Mouse (Mus musculus): ENCODE measurements around the gene Hnrnpa3. TPM values are rescaled to one million over a fixed set of nuclear protein-coding genes. Genes with fewer than 3 reads are reported as not detected.
"Not testable (repeated sequence)": the region's sequence is repeated elsewhere in the genome, so short reads cannot be mapped to it uniquely, and the experiment has no call there.

The Hnrnpa3 gene
- polyA plus RNA-seq (2014; fragmentation: Nextera tagmentation; extraction: Ambion mirVana), result 292 and 301 TPM in 2 replicates

DNA sequence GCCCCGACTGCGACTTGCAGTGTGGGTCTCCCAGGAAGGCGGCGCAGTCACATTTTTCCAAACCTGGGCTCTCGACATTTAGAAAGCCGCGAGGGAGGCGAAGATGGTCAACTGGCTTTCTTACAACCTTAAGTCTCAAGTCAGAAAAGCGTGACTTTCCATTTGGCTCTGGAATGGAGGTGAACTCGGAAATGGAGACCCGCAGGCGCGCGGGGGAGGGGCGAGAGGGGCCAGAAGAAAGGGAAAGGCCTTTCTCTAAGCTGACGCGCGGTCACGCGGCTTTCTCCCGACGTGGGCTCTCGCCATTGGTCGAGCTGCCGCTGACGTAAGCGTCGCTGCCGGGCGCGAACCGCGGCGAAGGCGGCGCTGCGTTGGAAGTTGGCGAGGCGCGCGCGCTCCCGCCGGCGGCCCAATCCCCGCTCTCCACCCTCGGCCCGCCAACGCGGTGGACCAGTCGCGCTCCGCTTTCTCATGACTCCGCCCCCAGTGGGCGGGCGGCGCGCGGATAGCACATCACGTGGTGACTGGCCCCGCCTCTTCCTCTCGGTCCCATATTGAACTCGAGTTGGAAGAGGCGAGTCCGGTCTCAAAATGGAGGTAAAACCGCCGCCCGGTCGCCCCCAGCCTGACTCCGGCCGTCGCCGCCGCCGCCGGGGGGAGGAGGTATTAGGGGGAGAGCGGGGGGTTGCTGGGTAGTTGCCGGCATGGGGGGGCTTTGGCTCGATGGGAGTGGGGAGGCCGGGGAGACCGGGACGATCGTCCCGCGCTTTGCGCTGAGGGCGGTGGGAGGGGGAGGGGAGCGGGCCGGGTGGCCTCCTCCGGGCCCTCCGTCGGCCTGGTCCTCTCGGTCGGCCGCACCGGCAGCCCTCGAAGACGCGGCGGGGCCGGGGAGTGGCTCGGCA lies at the start of gene Hnrnpa3:
TSS of gene Hnrnpa3 (plus strand) at position 535 of the 902 bp plus-strand sequence.
- DNase-seq (ENCODE audit: low spot score), result peak; percentile 100
- WGBS, result under 1% methylated on average over 85 of the region's 102 CpGs
- H3K27me3 ChIP-seq (ENCODE audit: control insufficient read depth, insufficient read depth, low read length), result no peaks in the 10 kb centered on the region
- H3K4me2 ChIP-seq (ENCODE audit: low read depth), result peak within 1 kb of the TSS; percentile 90
- H3K27ac ChIP-seq (ENCODE audit: low read depth, low read length), result peak within 1 kb of the TSS; percentile 95
- H3K36me3 ChIP-seq (ENCODE audit: control insufficient read depth, insufficient read depth, low read length), result peaks cover 4% of the 10 kb centered on the region; the same call in 1 of the 2 replicates
- peak within 1 kb of the TSS; percentile 98 for H3K9ac ChIP-seq (ENCODE audit: low read length)
- H3K9me3 ChIP-seq (ENCODE audit: control insufficient read depth, low read length), result no peaks in the 10 kb centered on the region
- H3K4me3 ChIP-seq (ENCODE audit: low read depth, low read length), result peak within 1 kb of the TSS; percentile 77
- peaks cover 7% of the 10 kb centered on the region; the same call in 1 of the 2 replicates for H3K4me1 ChIP-seq (ENCODE audit: control insufficient read depth, insufficient read depth, low read length)
- peak; percentile 95 for ATAC-seq (ENCODE audit: insufficient read depth, low FRiP score, low TSS enrichment)

DNA sequence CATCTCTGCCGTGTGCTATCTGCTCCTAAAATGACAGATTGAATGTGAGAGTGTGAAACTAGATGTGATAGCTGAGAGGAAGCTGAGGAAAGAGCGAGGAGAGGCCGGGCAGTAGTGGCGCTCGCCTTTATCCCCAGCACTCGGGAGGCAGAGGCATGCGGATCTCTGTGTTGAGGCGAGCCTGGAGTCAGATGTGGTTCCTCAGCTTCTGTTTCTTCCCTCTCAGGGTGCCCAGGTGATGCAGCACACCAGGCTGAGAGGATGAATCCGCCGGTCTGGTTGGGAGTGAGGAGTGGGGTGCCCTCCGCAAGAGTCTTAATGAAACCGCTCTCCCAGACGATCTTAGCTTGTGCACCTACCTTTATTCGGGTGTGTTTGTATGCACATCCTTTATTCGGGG lies 49.1 kb upstream of the Hnrnpa3 start:
- H3K9ac ChIP-seq (ENCODE audit: low read length), result peak overlapping the region; percentile 16; the same call in 1 of the 2 replicates
- peak overlapping the region; percentile 31 for H3K4me2 ChIP-seq (ENCODE audit: low read depth)
- H3K9me3 ChIP-seq (ENCODE audit: control insufficient read depth, low read length), result no peaks in the 10 kb centered on the region
- H3K27me3 ChIP-seq (ENCODE audit: control insufficient read depth, insufficient read depth, low read length), result 0 out of 2 replicates have a peak, but pooled peaks cover 4% of the 10 kb centered on the region
- H3K27ac ChIP-seq (ENCODE audit: low read depth, low read length), result no peak overlapping the region
- no peak overlapping the region; the same call in 1 of the 2 replicates for H3K4me3 ChIP-seq (ENCODE audit: low read depth, low read length)
- DNase-seq (ENCODE audit: low spot score) (no peak), ATAC-seq (ENCODE audit: insufficient read depth, low FRiP score, low TSS enrichment) (no peak)
- H3K4me1 ChIP-seq (ENCODE audit: control insufficient read depth, insufficient read depth, low read length), result peaks cover 8% of the 10 kb centered on the region; the same call in 1 of the 2 replicates
- WGBS, result 70% methylated on average over 15 of the region's 15 CpGs
- no peaks in the 10 kb centered on the region for H3K36me3 ChIP-seq (ENCODE audit: control insufficient read depth, insufficient read depth, low read length)

DNA sequence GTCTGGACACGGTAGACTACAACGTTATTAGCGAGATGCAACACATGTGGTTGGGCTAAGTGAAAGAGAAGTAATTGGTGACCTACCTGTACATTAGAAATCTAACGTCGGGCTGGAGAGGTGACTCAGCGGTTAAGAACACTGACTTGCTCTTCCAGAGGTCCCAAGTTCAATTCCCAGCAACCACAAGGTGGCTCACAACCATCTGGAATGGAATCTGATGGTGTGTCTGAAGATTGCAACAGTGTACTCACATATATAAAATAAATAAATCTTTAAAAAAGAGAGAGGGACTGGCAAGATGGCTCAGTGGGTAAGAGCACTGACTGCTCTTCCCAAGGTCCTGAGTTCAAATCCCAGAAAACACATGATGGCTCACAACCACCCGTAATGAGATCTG lies 48.5 kb upstream of the Hnrnpa3 start:
- H3K27me3 ChIP-seq (ENCODE audit: control insufficient read depth, insufficient read depth, low read length); H3K36me3 ChIP-seq (ENCODE audit: control insufficient read depth, insufficient read depth, low read length); H3K4me2 ChIP-seq (ENCODE audit: low read depth); ATAC-seq (ENCODE audit: insufficient read depth, low FRiP score, low TSS enrichment); DNase-seq (ENCODE audit: low spot score); H3K9ac ChIP-seq (ENCODE audit: low read length); H3K4me1 ChIP-seq (ENCODE audit: control insufficient read depth, insufficient read depth, low read length); H3K9me3 ChIP-seq (ENCODE audit: control insufficient read depth, low read length); H3K4me3 ChIP-seq (ENCODE audit: low read depth, low read length); H3K27ac ChIP-seq (ENCODE audit: low read depth, low read length): not testable (repeated sequence)
- WGBS, result 85% methylated on average over 7 of the region's 7 CpGs

DNA sequence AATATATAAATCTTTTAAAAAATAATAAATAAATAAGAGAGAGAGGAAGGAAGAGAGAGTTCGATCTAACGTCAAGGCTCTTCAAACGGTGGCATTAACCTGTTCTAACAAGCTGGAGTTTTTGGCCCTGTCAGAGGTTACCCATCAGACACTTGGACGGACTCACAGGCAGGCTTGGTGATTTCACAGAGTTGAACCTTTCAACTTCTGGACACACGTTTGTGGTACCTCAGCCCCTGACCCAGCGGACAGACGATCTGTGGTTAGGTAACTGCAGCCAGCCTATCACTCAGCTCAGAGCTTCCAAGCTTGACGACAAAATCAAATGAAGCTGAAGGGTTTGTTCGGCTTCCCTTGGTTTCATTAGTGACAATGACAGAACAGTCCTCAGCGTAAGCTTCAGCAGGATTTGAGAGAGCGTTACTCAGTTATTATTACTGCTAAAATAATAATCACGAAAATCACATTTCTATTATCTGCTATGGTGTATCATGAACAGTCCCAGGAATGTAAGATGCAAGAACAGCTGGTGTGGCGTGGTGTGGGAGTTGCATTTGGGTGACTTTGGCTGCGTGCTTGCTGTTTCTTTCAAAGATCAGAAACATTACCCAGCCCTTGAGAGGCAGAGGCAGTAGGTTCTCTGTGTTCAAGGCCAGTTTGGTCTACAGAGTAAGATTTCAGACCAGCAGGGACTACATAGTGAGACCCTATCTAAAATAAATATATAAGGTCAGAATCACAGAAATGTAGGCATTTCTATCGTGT lies 47.8 kb upstream of the Hnrnpa3 start:
- no peak overlapping the region for H3K4me3 ChIP-seq (ENCODE audit: low read depth, low read length)
- H3K4me1 ChIP-seq (ENCODE audit: control insufficient read depth, insufficient read depth, low read length), result peaks cover 8% of the 10 kb centered on the region; the same call in 1 of the 2 replicates
- 82% methylated on average over 15 of the region's 15 CpGs for WGBS
- no peaks in the 10 kb centered on the region for H3K9me3 ChIP-seq (ENCODE audit: control insufficient read depth, low read length)
- H3K4me2 ChIP-seq (ENCODE audit: low read depth), result no peak overlapping the region
- H3K27me3 ChIP-seq (ENCODE audit: control insufficient read depth, insufficient read depth, low read length), result 0 out of 2 replicates have a peak, but pooled peaks cover 4% of the 10 kb centered on the region
- DNase-seq (ENCODE audit: low spot score) (no peak), ATAC-seq (ENCODE audit: insufficient read depth, low FRiP score, low TSS enrichment) (no peak)
- no peak overlapping the region for H3K27ac ChIP-seq (ENCODE audit: low read depth, low read length)
- H3K36me3 ChIP-seq (ENCODE audit: control insufficient read depth, insufficient read depth, low read length), result no peaks in the 10 kb centered on the region
- H3K9ac ChIP-seq (ENCODE audit: low read length), result no peak overlapping the region

DNA sequence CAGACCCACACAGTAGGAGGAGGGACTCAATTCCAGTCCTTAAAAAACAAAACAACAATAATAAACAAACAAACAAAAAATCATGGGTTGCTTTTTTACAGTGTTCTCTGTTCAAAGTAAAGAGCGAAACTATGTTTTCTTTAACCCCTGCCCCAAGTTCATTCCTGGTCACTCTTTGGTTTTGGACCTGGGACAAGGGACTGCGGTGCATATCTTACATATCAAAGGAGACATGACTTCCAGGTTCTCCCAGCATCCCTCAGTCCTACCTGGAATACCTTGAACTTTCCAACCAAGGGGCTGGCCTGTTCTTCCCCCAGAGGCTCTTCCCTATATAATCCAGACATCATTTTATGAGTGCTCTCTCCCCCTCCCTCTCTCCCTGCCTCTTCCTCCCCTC lies 47.1 kb upstream of the Hnrnpa3 start:
- WGBS, result 81% methylated on average over 2 of the region's 2 CpGs
- Histone ChIP-seq H3K9ac (ENCODE audit: low read length) (no peak overlapping the region), H3K27me3 (ENCODE audit: control insufficient read depth, insufficient read depth, low read length) (0 out of 2 replicates have a peak, but pooled peaks cover 4% of the 10 kb centered on the region), H3K4me3 (ENCODE audit: low read depth, low read length) (no peak overlapping the region), H3K27ac (ENCODE audit: low read depth, low read length) (no peak overlapping the region), H3K36me3 (ENCODE audit: control insufficient read depth, insufficient read depth, low read length) (no peaks in the 10 kb centered on the region), H3K4me1 (ENCODE audit: control insufficient read depth, insufficient read depth, low read length) (peaks cover 8% of the 10 kb centered on the region; the same call in 1 of the 2 replicates), H3K4me2 (ENCODE audit: low read depth) (no peak overlapping the region), H3K9me3 (ENCODE audit: control insufficient read depth, low read length) (no peaks in the 10 kb centered on the region)
- DNase-seq (ENCODE audit: low spot score) (no peak), ATAC-seq (ENCODE audit: insufficient read depth, low FRiP score, low TSS enrichment) (no peak)

DNA sequence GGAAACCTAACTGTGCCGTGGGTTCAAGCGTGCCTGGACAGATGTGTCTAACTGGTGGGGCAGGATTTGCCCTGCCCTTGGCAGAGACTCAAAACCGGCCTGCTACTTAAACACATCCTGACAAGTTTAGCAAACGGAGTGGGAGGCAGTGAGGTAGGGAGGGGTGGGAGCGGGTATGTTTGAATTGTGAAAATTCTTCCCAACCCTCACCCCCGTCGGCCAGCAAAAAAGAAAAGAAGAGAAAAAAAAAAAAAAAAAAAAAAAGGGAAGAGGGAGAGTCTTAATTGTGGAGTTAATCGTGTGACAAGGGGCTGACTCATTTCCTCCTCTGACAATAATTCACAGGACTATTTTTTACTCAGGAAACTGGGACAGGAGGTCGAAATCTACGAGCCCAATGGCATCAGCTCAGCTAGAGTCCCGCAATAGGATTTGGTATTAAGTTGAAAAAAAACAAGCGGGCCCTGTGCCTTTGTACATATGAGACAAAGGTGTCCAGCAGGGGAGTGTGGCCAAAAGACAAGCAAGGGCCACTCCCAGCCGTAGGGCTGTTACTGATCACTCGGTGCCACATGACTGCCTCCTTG lies 46.0 kb upstream of the Hnrnpa3 start:
- no peak overlapping the region for H3K27ac ChIP-seq (ENCODE audit: low read depth, low read length)
- DNase-seq (ENCODE audit: low spot score) (no peak), ATAC-seq (ENCODE audit: insufficient read depth, low FRiP score, low TSS enrichment) (no peak)

DNA sequence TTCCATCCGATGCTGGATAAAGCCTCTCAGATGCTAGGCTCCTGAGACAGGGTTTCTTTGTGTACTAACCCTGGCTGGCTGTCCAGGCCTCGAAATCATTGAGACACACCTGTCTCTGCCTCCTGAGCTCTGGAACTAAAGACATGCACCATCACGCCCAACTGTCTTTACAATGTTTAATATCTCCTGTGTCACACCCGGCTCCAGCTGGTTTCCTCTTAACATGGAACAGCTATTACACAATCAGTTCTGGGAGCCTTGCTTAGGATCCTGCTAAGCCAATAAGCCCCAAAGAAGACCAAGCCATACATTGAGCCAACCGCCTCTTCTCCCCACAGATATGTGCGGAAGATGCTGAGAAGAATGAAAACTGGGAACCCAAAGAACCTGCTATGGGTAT lies 44.5 kb upstream of the Hnrnpa3 start:
- 0 out of 2 replicates have a peak, but pooled peaks cover 4% of the 10 kb centered on the region for H3K27me3 ChIP-seq (ENCODE audit: control insufficient read depth, insufficient read depth, low read length)
- H3K4me3 ChIP-seq (ENCODE audit: low read depth, low read length), result no peak overlapping the region
- no peak overlapping the region for H3K4me2 ChIP-seq (ENCODE audit: low read depth)
- no peak overlapping the region for H3K27ac ChIP-seq (ENCODE audit: low read depth, low read length)
- ATAC-seq (ENCODE audit: insufficient read depth, low FRiP score, low TSS enrichment) (no peak), DNase-seq (ENCODE audit: low spot score) (no peak)
- H3K4me1 ChIP-seq (ENCODE audit: control insufficient read depth, insufficient read depth, low read length), result 0 out of 2 replicates have a peak, but pooled peaks cover 3% of the 10 kb centered on the region
- no peaks in the 10 kb centered on the region for H3K9me3 ChIP-seq (ENCODE audit: control insufficient read depth, low read length)
- no peak overlapping the region for H3K9ac ChIP-seq (ENCODE audit: low read length)
- WGBS, result 92% methylated on average over 6 of the region's 6 CpGs
- no peaks in the 10 kb centered on the region for H3K36me3 ChIP-seq (ENCODE audit: control insufficient read depth, insufficient read depth, low read length)

More for the DNA sequence above, 46.0 kb upstream of the Hnrnpa3 start:
- WGBS, result 38% methylated on average over 14 of the region's 14 CpGs
- Histone ChIP-seq H3K27me3 (ENCODE audit: control insufficient read depth, insufficient read depth, low read length) (0 out of 2 replicates have a peak, but pooled peaks cover 4% of the 10 kb centered on the region), H3K36me3 (ENCODE audit: control insufficient read depth, insufficient read depth, low read length) (no peaks in the 10 kb centered on the region), H3K9ac (ENCODE audit: low read length) (peak overlapping the region; percentile 29; the same call in 1 of the 2 replicates), H3K4me3 (ENCODE audit: low read depth, low read length) (no peak overlapping the region), H3K4me2 (ENCODE audit: low read depth) (no peak overlapping the region), H3K4me1 (ENCODE audit: control insufficient read depth, insufficient read depth, low read length) (peaks cover 8% of the 10 kb centered on the region; the same call in 1 of the 2 replicates), H3K9me3 (ENCODE audit: control insufficient read depth, low read length) (no peaks in the 10 kb centered on the region)

DNA sequence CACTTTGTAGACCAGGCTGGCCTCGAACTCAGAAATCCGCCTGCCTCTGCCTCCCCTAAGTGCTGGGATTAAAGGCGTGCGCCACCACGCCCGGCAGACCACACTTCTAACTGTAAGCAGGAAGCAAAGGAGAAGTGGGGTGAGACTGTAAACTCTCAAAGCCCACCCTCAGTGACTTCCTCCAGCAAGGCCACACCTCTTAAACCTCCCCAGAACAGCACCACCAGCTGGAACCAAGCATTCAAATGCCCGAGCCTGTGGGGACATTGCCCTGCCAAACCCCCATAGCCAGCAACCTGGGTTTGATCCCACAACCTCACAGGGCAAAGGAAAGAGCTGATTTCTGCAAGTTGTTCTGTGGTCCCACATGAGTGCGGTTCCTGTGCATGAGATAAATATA lies 42.1 kb upstream of the Hnrnpa3 start:
- H3K36me3 ChIP-seq (ENCODE audit: control insufficient read depth, insufficient read depth, low read length), result no peaks in the 10 kb centered on the region
- ATAC-seq (ENCODE audit: insufficient read depth, low FRiP score, low TSS enrichment), result no peak
- H3K27ac ChIP-seq (ENCODE audit: low read depth, low read length), result no peak overlapping the region
- WGBS, result 98% methylated on average over 8 of the region's 8 CpGs
- no peaks in the 10 kb centered on the region for H3K27me3 ChIP-seq (ENCODE audit: control insufficient read depth, insufficient read depth, low read length)
- no peak overlapping the region for H3K9ac ChIP-seq (ENCODE audit: low read length)
- H3K4me2 ChIP-seq (ENCODE audit: low read depth), result no peak overlapping the region
- no peaks in the 10 kb centered on the region for H3K9me3 ChIP-seq (ENCODE audit: control insufficient read depth, low read length)
- 0 out of 2 replicates have a peak, but pooled peaks cover 3% of the 10 kb centered on the region for H3K4me1 ChIP-seq (ENCODE audit: control insufficient read depth, insufficient read depth, low read length)
- DNase-seq (ENCODE audit: low spot score), result no peak
- H3K4me3 ChIP-seq (ENCODE audit: low read depth, low read length), result no peak overlapping the region

All from neural tube, embryonic 11.5 days (tissue).